Mouse (Mus musculus) WW6 (cell line): ENCODE data around the gene Egfl6.
"Not testable (repeated sequence)": the region's sequence is repeated elsewhere in the genome, so short reads cannot be mapped to it uniquely, and the experiment has no call there.

Experiments
- DNase-seq: peaks from one replicate; pipeline ENCODE4 v3.0.0-alpha.2; 2013; ENCODE audit warnings: low read depth, low spot score

Gene Egfl6

GRCm38 (mm10) chrX:166516631-166517030, 68.9 kb downstream of the Egfl6 start:
- DNase-seq: no peak

- DNase-seq: no peak
Observed at GRCm38 (mm10) chrX:166515923-166516322, 69.6 kb downstream of the Egfl6 start.

DNA sequence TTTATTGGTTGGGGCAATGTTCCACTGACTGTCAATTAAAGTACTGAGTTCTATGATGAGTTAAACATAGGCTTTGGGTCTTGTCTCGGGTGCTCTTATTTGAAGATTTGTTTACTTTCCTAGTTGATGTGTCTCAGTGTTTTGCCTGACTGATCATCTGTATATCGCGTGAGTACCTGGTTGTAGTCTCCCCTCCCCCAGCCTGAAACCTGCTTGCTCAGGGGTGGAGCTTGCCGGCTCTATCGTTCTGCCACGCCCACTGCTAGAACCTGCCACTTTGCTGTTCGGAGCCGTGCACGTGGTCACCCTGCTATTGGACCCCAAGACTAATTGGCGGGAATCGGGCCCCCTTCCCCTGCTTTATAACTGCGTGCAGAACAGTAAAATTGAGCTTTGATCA, 71.5 kb downstream of the Egfl6 start:
- not testable (repeated sequence) for DNase-seq

GRCm38 (mm10) chrX:166512071-166512470, 73.4 kb downstream of the Egfl6 start:
- no peak for DNase-seq

GRCm38 (mm10) chrX:166511107-166511506, 74.4 kb downstream of the Egfl6 start:
- no peak for DNase-seq

DNA sequence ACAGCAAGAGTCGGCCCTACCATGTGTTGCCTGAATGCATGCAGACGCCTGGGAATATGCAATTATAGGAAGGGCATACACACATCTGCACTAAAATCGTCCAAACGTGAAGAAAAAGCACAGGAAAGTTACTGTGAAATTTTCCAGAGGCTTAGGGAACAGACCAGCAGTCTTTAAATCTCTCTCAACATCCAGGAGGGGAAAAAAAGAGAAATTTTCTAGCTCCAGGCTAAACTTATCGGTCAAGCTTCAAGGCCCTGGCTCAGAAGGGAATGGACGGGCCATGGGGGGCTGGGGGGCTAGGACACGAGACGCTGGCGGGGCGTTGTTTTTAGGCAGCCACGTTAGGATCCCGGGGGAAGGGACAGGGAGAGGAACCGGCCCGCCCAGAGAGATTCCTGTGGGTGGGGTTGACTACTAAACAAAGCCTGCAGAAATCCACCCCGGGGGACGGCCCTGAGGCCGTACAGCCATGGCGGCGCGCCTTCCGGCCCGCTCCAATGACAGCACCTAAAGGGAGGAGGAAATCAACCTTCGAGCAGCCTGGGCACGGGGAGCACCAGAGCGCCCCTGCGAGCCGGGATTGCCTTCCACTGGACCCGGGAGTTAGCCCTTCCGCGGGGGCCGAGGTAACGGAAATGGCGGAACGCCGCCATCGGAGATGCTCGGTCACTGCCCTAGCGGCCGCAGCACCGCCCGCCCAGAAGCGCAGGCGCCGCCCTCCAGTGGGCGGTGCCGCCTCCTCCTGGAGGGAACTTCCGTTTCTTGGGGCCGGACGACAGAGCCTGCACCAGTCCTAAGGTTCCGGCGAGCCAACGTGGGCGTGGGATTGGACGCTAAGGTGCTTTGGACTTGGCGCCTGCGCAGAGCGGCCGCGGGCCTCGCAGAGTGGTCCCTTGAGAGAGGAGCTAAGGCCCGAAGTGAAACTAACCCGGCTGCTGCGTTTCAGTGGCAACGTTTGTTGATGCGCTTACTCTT, 75.5 kb downstream of the Egfl6 start:
- peak; percentile 76 for DNase-seq

GRCm38 (mm10) chrX:166504421-166504820, 81.1 kb downstream of the Egfl6 start:
- no peak for DNase-seq

- no peak for DNase-seq
Observed at GRCm38 (mm10) chrX:166499496-166500190, 85.9 kb downstream of the Egfl6 start.

GRCm38 (mm10) chrX:166497771-166498170, 87.7 kb downstream of the Egfl6 start:
- DNase-seq: no peak

GRCm38 (mm10) chrX:166495052-166495451, 90.5 kb downstream of the Egfl6 start:
- DNase-seq: no peak

- peak; percentile 81 for DNase-seq
Observed at GRCm38 (mm10) chrX:166479365-166479983, 106.0 kb downstream of the Egfl6 start, which contains the start of gene Rab9. Gene Rab9 (minus strand): TSS chrX:166479867.

DNA sequence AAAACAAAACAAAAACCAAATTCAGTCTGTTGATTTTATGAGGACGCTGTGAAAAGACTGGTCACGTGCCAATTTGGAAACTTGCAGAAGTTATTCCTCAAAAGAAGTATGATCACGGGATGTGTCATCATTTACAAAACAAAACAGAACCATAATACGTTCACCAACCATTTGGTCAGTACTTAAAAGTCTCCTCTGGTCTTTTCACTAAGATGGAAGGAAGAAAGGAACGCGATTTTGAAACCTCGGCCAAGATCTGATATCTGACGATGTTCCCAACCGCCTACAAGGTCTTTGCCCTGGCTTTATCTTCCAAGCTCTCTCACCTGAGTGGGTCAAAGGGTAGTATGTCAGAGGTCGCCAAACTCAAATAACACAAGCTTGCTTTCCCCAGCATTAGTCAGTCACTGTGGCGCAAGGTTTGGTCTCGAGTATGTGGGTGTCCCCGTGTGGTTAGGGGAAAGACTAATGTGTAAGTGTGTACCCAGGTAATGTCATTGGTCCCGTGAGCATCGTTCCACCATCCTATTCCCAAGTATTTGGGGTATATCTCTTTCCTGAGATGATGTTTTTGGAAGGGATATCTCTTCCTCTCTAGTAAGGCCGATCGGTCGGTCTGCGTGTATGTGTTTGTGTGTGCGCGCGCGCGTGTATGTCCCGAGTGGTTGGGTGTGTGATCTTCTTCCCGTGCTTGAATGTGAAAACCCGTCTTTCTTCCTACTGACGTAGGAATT, 106.7 kb downstream of the Egfl6 start:
- no peak for DNase-seq

DNA sequence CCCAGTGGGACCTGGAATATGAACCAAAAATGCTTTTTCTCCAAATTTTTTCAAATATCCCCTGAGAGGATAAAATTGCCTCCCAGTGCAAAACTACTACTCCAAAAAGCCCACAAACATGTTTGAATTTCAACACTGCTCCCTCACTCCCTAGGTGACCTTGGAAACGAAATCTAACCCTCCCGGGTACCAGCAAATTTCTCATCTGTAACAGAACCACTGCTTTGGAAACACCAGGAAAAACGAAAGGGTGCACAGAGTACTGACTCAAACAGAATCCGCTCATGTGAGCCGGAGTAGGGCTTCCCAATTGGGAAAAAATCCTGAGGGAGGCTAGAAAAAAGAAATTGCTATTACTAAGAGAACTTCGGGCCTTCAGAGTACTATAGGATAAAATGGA, 108.1 kb downstream of the Egfl6 start:
- DNase-seq: no peak
